Mouse (Mus musculus) large intestine, adult 2 months (tissue): ENCODE measurements around the gene Unc119b. TPM values are rescaled to one million over a fixed set of nuclear protein-coding genes. Genes with fewer than 3 reads are reported as not detected.
A peak's percentile ranks its signal among the peaks of the same experiment; 100 is the strongest.
"Not testable (repeated sequence)": the region's sequence is repeated elsewhere in the genome, so short reads cannot be mapped to it uniquely, and the experiment has no call there.

Experiments
- DNase-seq: peaks from one replicate; pipeline ENCODE4 v3.0.0-alpha.2; 2012; ENCODE audit warnings: low read depth, low spot score
- WGBS: fragments of 180-500 bp; shearing (Covaris S2); methylation state at CpG from one replicate; pipeline ENCODE4 v1.1.7; 2018; 5-methylcytosine and 5-hydroxymethylcytosine counted together
- polyA plus RNA-seq: library from polyadenylated mRNA; depleted of rRNA; stranded (reverse); fragments of >200 nt; gene quantifications from 2 replicates; pipeline ENCODE4 v1.2.3, GENCODE M21; 2012; rRNA removed

Unc119b gene
- polyA plus RNA-seq, 1 experiment = 33.6 TPM

DNA sequence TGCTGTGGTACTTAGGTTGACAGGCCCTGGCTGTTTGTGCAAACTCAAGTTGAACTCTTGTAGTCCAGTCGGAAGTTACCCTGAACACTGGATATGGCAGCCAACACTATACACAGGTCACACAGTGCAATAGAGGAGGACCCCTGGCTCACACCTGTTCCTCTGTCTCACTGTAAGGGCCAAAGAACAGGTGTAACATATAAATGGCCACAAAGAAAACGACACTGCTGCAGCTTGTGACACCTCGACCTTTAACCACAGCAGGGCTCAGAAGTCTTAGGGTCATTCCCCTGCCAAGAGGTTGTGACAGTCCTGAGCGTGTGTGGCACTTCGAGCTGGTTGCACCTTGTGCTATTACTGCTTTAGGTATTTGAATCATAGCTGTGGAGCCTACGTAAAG lies 34.3 kb downstream of the Unc119b start:
- 46% methylated on average over 6 of the region's 6 CpGs for WGBS

GRCm38 (mm10) chr5:115099991-115100390 lies 34.8 kb downstream of the Unc119b start:
- DNase-seq = no peak
- 70% methylated on average over 9 of the region's 9 CpGs for WGBS

More for the DNA sequence above, 34.3 kb downstream of the Unc119b start:
- DNase-seq = no peak

GRCm38 (mm10) chr5:115099530-115099929 lies 35.2 kb downstream of the Unc119b start:
- DNase-seq = no peak
- WGBS = 68% methylated on average over 5 of the region's 5 CpGs

DNA sequence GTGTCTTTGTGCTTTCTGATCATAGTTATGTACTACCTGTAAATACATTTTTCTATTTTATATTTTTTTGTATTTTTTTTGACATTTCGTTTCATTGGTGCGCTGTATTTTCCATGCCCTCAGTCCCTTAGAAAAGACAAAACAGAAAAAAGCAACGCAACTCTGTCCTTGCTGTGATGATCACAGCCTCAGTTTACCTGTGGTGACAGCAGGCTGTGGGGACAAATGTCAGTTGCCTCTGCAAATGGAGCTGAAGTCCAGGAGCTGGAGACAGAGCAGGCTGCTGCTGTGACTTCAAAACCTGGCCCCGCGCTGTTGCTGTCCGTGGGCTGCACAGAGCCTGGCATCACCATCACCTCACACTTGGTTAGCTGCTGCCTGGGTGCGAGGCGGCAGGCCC lies 36.6 kb downstream of the Unc119b start, which contains the start of gene Gm10401:
Gm10401 (minus strand) TSS at position 101 of the 400 bp plus-strand sequence.
- 98% methylated on average over 8 of the region's 8 CpGs for WGBS

GRCm38 (mm10) chr5:115091776-115092175 lies 43.0 kb downstream of the Unc119b start:
- DNase-seq = no peak
- WGBS = 88% methylated on average over 6 of the region's 6 CpGs

More for the DNA sequence above, 36.6 kb downstream of the Unc119b start, which contains the start of gene Gm10401:
- no peak for DNase-seq

- 18% methylated on average over 3 of the region's 3 CpGs for WGBS
Measured at GRCm38 (mm10) chr5:115091015-115091414, 43.8 kb downstream of the Unc119b start.

DNA sequence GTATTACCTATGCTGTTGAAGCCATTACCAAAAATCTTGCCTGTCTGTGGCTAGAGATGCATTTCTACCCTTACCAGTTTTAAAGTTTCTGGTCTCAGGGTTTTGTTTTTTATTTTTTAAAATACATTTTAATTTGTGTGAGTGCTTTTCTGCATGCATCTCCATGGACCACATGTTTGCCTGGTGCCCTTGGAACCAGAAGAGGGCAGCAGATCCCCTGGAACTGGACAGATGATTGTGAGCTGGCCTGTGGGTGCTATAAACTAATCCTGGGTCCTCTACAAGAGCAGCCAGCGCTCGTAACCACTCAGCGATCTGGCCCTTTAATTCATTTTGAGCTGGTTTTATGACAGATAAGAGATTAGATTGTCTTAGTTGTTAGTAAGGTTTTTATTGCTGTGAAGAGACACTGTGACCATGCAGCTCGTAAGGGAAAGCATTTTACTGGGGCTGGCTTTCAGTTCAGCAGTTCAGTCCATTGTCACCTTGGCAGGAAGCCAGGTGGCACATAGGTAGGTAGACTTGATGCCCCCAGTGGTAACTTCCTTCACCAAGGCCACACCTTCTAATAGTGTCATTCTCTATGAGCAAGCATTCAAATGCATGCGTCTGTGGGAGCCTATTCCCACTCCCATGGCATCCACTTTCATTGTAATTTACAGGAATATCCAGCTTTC lies 45.0 kb downstream of the Unc119b start:
- 45% methylated on average over 5 of the region's 5 CpGs for WGBS
- DNase-seq = peak; percentile 82

More at GRCm38 (mm10) chr5:115091015-115091414, 43.8 kb downstream of the Unc119b start:
- DNase-seq = peak; percentile 57

DNA sequence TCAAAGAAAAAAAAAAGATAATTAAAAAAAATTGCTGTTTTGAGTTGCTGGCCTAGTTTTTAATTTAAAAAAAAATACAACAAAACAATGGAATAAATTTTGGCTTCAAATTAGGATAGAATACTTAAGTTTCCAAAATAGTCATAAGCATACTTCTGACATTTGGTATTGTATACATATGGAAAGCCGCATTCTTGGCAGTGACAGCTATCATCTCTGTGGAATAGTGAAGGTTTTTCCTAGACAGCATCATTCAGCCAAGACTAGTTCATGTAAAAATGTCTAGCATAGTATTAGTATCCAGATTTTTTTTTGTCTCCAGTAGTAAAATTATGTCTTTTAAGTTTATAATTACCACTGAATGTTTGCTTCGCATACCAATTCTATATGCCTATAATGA lies 49.1 kb downstream of the Unc119b start:
- 98% methylated on average over 2 of the region's 2 CpGs for WGBS
- no peak for DNase-seq

GRCm38 (mm10) chr5:115083492-115083891 lies 51.3 kb downstream of the Unc119b start:
- DNase-seq = no peak
- WGBS = 86% methylated on average over 6 of the region's 6 CpGs

GRCm38 (mm10) chr5:115081636-115082035 lies 53.1 kb downstream of the Unc119b start:
- no peak for DNase-seq
- 76% methylated on average over 5 of the region's 5 CpGs for WGBS

DNA sequence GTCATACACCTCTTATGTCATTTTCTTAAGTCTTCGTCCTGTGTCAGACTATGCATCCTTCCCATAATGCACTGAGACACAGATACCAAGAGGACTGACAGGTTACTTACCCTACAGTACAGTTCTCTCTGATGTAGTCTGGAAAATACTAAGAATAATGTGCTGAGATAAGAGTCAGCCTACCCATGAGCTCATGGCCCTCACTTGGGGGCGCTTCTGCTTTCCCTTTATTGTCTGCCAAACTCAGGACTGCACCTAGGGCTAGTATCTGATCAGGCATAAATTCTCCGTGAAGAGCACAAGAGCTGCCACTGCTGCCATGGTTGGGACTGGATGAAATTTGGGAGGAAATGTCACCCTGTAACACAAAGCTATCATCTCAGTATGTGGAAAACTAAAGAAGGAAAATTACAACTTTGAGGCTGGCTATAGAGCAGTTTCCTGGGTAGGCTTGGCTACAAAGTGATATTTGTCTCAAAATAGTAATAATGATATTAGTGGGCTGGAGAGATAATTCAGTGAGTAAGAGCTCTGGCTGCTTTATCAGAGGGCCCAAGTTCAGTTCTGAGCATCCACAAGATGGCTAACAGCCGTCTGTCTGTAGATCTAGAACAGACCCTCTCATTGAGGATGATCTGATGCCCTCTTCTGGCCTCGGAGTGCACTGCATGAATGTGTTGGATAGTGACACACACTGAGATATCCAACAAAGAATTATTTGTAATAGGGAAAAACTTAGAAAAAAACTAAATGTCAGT lies 58.5 kb downstream of the Unc119b start:
- 57% methylated on average over 5 of the region's 5 CpGs for WGBS
- no peak for DNase-seq

GRCm38 (mm10) chr5:115074749-115075148 lies 60.0 kb downstream of the Unc119b start:
- no peak for DNase-seq
- 34% methylated on average over 4 of the region's 4 CpGs for WGBS

DNA sequence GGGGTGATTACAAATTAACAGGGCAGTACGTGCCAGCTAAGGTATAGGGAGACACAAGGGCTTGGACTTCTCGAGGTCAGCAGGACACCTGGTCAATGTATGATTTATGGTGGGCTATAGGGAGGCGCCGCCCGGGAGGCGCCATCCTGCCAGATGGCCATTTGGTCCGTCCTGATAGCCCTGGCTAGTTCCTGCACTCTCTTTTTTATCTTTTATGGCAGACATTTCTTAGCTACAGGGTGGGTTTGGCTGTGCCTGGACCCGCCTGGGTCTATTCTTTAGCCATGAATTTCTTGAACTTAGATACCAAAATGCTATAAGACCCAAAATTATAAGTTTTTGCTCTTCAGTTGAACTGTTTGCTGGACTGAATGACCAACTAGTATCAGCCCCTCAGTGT lies 61.5 kb downstream of the Unc119b start:
- DNase-seq = not testable (repeated sequence)
- 45% methylated on average over 8 of the region's 8 CpGs for WGBS

Other genes with a start within 250 kb of the Unc119b start
- gene Oasl2, start 238.0 kb downstream of the Unc119b start, polyA plus RNA-seq = 20.7 and 47.4 TPM in 2 replicates
- gene Oasl1, start 211.7 kb downstream of the Unc119b start, polyA plus RNA-seq = 59.3 and 95.6 TPM in 2 replicates
- gene 2210016L21Rik, start 192.8 kb downstream of the Unc119b start, polyA plus RNA-seq = 13.7 and 19.4 TPM in 2 replicates
- gene Hnf1a, start 163.9 kb downstream of the Unc119b start, polyA plus RNA-seq = 12.3 and 13.6 TPM in 2 replicates
- gene Sppl3, start 123.8 kb downstream of the Unc119b start, polyA plus RNA-seq = 71.4 and 79.1 TPM in 2 replicates
- gene Gm10401, start 36.7 kb downstream of the Unc119b start, polyA plus RNA-seq = 0.23 and 0.32 TPM in 2 replicates
- gene Acads, start 15.6 kb downstream of the Unc119b start, polyA plus RNA-seq = 114 and 119 TPM in 2 replicates
- 131 and 153 TPM in 2 replicates for gene Mlec, start 23.2 kb upstream of the Unc119b start, polyA plus RNA-seq
- 1.1 and 1.4 TPM in 2 replicates for gene Cabp1, start 59.4 kb upstream of the Unc119b start, polyA plus RNA-seq
- 68.2 and 68.5 TPM in 2 replicates for gene Pop5, start 100.9 kb upstream of the Unc119b start, polyA plus RNA-seq
- gene Rnf10, start 137.9 kb upstream of the Unc119b start, polyA plus RNA-seq = 111 and 116 TPM in 2 replicates
- gene Coq5, start 144.7 kb upstream of the Unc119b start, polyA plus RNA-seq = 16.0 and 17.1 TPM in 2 replicates
- gene Dynll1, start 166.0 kb upstream of the Unc119b start, polyA plus RNA-seq = 147 and 222 TPM in 2 replicates
- gene Srsf9, start 192.2 kb upstream of the Unc119b start, polyA plus RNA-seq = 28.5 and 31.3 TPM in 2 replicates
- 8.3 and 9.4 TPM in 2 replicates for gene Gatc, start 206.2 kb upstream of the Unc119b start, polyA plus RNA-seq
- 22.4 and 22.9 TPM in 2 replicates for gene Triap1, start 206.2 kb upstream of the Unc119b start, polyA plus RNA-seq
- 3,102 and 3,530 TPM in 2 replicates for gene Cox6a1, start 214.0 kb upstream of the Unc119b start, polyA plus RNA-seq